Mouse (Mus musculus): Measurements from ENCODE around the gene Ccl24.
"Not testable (repeated sequence)": the region's sequence is repeated elsewhere in the genome, so short reads cannot be mapped to it uniquely, and the experiment has no call there.

Ccl24 gene

DNA sequence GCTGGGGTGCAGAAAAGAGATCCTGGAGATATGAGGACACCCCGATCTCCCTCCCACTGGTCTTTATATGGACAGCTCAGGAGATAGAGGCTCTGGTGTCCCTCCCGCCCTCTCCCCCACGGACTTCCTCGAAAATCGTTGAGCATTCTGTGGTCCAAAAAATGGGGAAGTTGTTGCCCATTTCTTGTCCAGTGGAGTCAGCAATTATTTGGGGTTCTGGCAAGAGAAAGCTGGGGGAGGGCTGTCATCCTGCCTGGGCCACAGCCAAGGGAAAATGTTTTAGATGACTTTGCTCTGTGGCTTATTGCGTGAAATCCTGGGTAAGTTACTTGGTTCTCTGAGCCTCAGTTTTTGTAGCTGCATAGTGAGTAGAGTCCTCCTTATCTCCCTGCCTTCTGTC lies at the start of gene Ccl24:
TSS of gene Ccl24 (minus strand) at position 44 of the 400 bp plus-strand sequence.
- peak; percentile 18 for DNase-seq (ENCODE audit: extremely low read depth, low read depth)

- no peak for DNase-seq (ENCODE audit: extremely low read depth, low read depth)
Observed at GRCm38 (mm10) chr5:135621725-135622124, 48.9 kb upstream of the Ccl24 start.

DNA sequence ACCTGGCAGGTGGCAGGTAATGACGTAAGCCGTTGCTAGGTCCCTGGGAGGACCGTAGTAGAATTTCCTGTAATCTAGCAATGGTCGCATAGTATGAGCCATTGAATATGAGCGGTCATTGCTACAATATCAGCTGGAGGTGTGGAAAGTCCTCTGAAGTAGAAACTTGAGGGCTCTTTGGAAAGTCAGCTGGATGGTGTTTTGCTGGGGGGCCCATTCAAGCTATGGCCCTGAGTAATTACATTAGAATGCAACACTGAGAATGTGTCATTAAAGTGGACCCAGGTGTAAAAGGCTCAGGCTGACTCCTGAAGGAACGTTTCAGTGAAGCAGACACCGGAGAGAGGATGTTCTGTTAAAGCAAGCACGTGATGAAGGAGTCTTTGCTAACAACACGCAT lies 47.7 kb upstream of the Ccl24 start:
- no peak for DNase-seq (ENCODE audit: extremely low read depth, low read depth)

DNA sequence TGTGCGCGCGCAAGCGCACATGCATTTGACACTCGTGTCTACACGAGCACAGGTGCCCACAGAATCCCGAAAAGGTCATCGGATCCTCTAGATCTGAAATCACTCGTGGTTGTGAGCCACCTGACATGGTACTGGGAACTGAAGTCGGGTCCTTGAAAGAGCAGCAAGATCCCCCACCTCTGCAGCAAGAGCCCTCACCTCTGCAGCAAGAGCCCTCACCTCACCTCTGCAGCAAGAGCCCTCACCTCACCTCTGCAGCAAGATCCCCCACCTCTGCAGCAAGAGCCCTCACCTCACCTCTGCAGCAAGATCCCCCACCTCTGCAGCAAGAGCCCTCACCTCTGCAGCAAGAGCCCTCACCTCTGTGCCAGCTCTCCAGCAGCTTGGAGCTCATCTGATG lies 46.9 kb upstream of the Ccl24 start:
- not testable (repeated sequence) for DNase-seq (ENCODE audit: extremely low read depth, low read depth)

DNA sequence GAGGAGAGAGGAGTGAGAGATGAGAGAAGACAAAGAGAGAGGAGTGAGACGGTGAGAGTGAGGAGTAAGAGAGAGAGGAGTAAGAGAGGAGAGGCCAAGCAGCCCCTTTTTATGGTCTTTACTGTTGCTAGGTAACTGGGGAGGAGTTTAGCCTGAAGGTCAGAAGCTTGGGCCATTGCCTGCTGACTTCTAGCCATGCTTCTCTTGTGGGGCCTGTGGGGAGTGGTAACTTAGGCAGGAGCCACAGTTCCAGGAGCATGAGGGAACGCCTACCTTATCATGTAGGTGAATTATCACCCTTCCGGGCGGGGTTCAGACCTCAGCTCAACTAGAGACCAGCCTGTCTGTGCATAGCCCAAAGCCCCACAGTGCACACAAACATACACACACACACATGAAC lies 36.9 kb upstream of the Ccl24 start:
- no peak for DNase-seq (ENCODE audit: extremely low read depth, low read depth)

- DNase-seq (ENCODE audit: extremely low read depth, low read depth): no peak
Observed at GRCm38 (mm10) chr5:135607581-135607980, 34.7 kb upstream of the Ccl24 start.

DNA sequence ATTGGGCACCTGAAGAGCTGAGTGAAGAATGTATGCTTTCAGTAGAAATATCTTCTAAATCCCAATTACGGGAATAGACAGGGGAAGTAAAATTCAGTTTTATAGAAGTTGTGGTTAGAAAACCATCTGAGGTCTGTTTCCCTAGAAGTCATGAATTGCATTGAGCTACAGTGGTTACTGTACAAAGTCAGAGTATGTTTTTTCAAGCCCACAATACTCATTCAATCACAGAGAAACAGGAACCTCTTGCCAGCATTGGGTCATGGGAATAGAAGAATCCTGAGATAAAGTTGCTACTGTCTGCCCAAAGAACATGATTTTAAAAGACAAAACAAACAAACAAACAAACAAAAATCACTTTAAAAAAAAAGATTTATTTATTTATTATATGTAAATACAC lies 33.9 kb upstream of the Ccl24 start:
- DNase-seq (ENCODE audit: extremely low read depth, low read depth): not testable (repeated sequence)

- DNase-seq (ENCODE audit: extremely low read depth, low read depth): not testable (repeated sequence)
Observed at GRCm38 (mm10) chr5:135604643-135605042, 31.8 kb upstream of the Ccl24 start.

DNA sequence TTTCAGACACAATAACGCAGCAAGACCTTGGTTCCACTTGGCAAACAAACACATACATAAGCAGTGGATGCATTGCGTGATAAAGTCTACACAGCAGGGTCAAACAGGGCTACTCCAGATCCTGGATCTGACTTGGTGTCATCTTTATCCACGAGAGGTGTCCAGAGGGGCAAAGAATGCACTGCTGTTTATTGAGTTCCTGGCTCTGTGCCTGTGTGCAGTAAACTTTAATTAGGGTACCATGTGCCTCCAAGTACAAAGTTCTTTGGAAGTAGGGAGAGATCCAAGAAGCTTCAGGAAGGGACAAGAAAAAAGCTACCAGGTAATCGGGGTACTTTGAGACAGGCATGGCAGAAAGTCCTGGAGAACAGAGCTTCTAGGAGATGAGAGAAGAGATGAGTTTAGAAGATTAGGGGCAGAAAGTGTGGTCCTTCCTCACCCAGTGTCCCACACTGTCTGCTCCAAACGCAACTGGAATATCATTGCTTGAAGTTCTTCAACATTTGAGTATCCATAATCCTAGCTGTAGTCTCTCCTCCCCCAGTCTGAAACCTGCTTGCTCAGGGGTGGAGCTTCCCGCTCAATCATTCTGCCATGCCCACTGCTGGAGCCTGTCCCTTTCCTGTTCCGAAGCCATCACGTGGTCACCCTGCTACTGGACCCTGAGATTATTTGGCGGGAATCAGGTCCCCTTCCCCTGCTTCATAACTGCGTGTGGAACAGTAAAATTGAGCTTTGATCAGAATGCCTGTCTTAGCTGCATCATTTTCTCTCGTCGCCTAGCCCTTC lies 17.3 kb upstream of the Ccl24 start:
- DNase-seq (ENCODE audit: extremely low read depth, low read depth): no peak

GRCm38 (mm10) chr5:135587764-135588163 lies 14.9 kb upstream of the Ccl24 start:
- DNase-seq (ENCODE audit: extremely low read depth, low read depth): no peak

DNA sequence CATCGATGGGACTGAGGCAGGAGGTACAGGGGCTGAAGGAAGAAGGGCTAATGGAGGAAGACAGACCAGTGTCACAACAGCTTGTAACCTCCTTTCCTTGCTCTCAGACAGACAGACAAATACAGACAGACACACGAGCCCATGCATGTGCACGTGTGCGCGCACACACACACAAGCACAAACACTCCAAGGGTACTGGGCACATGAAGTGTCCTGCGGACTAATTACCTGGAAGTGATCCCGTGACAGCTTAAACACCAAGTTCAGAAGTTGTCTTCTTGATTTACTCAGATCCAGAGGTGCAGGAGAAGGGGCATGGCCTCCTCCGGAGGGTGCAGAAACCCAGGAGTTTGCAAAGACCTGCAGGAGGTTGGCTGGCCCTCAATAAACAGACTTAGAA lies 12.8 kb upstream of the Ccl24 start:
- DNase-seq (ENCODE audit: extremely low read depth, low read depth): no peak

DNA sequence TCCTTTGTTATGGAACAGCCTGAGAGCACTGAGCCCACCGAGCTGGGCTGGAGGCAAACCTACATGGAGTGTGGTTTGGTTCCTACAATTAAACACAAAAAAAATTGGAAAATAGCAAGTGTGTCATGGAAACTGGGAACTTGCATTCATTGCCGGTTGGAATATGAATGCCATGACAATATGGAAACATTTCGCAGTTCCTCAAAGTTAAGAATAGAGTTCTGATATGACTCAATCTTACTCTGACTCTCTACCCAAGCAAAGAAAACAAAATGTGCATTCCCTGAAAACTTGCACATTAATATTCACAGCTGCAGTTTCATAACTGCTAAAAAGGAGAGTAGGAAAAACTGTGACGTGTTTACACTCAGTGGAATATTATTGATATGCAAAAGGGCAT lies 9.5 kb upstream of the Ccl24 start:
- no peak for DNase-seq (ENCODE audit: extremely low read depth, low read depth)

DNA sequence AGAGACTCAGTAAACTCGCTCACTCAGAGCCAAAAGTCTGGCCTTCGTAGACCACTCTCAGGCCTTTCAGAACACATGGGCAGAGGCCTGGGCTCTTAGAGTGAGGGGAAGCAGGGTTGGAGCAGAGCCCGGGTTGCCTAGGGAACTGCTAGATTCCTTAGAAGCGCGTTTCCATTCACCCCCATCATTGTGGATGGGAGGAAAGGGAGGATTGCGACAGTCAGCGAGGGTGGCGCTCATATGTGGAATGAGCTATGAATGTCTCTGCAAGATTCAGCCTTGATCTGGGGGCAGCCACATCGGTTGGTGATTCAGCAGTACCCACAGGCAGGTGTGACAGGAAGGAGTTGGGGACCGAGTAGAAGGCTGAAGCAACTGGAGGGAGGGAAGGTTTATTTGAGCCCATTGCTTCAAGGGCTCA lies 6.5 kb upstream of the Ccl24 start:
- DNase-seq (ENCODE audit: extremely low read depth, low read depth): no peak

DNA sequence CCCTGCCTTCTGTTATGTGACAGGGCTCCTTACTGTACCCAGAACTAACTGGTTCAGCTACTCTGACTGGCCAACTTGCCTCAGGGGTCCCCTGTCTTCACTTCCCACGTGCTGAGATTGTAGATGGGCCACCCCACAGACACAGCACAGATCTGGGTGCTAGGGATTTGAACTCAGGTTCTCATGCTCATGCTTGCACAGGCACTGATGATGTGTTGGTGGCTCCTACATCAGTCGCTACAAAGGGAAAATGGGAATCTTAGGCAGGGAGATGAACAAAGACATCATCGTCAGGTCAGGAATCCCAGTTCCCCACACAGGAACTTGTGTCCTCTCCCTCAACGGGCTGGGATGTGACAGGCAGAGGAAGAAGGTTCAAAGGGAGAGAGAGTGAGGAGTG lies 3.2 kb upstream of the Ccl24 start:
- no peak for DNase-seq (ENCODE audit: extremely low read depth, low read depth)

DNA sequence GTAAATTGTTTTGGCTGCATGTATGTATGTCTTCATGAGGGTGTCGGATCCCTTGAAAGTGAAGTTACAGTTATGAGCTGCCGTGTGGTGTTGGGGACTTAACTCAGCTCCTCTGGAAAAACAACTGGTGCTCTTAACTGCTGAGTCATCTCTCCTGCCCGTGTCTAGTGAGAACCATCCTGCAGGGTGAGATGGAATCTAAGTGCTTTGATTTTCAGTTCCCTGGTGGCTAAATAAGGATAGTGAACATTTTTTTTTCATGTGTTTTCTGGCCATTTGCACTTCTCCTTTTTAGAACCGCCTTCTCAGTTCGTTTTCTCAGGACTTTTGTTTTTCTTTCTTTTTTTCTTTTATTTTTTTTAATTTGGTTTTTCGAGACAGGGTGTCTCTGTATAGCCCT lies 4.2 kb downstream of the Ccl24 start:
- no peak for DNase-seq (ENCODE audit: extremely low read depth, low read depth)

- no peak for DNase-seq (ENCODE audit: extremely low read depth, low read depth)
Observed at GRCm38 (mm10) chr5:135567556-135568265, 5.1 kb downstream of the Ccl24 start.

DNA sequence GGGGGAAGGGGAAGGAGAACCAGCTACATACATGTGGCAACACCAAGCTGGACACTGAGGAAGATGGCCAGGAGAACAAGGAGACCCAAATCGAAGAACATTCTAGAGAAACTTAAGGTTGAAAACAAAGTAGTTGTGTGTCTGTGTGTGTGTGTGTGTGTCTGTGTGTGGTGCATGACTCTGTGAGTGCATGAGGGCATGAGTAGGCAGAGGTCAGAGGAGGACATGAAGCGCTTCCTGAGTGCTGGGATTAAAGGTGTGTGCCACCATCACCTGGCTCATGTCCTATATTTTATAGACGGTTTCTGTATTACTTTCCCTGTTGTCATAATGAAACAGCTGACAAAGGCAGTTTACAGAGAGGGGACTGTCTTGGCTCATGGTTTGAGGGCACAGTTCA lies 9.4 kb downstream of the Ccl24 start, which contains the start of gene Ccl26:
TSS of gene Ccl26 (minus strand) at position 101 of the 400 bp plus-strand sequence.
- no peak for DNase-seq (ENCODE audit: extremely low read depth, low read depth)

DNA sequence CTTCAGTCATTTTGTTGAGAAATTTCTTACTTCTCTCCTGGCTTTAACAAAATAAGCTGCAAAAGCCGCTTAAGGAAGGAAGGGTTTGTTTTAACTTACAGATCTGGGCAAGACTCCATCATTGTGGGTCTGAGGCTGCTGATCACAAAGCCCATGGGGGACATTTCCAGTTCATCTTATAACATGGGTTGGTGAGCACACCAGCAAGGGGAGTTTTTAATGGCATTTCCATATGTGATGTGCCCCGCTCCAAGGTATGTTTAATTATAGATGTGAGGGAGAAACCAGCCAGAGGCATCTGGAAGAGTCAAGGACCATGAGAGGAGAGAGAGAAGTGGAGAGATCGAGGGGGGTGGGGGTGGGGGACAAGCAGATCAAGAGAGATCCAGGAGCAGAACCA lies 15.2 kb downstream of the Ccl24 start:
- DNase-seq (ENCODE audit: extremely low read depth, low read depth): no peak

DNA sequence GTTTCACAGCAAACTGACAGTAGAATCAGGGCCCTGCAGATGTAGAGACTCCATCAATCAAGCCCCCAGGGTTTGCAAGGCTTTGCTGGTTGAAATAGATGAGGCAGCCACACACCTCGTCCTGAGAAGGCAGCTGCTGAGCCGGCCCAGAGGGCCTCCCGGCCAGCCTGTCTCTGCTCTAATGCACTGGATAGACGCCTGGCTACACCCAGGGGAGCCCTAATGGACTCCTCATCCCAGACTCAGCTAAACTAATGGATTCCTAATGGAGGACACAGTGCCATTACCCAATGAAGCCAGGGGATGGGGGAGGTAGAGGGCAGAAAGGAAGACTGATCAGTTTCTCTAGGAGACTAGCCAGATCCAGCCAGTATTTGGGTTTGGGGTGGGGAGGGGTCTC lies 15.8 kb downstream of the Ccl24 start:
- no peak for DNase-seq (ENCODE audit: extremely low read depth, low read depth)

- no peak for DNase-seq (ENCODE audit: extremely low read depth, low read depth)
Observed at GRCm38 (mm10) chr5:135556259-135556658, 16.6 kb downstream of the Ccl24 start.

DNA sequence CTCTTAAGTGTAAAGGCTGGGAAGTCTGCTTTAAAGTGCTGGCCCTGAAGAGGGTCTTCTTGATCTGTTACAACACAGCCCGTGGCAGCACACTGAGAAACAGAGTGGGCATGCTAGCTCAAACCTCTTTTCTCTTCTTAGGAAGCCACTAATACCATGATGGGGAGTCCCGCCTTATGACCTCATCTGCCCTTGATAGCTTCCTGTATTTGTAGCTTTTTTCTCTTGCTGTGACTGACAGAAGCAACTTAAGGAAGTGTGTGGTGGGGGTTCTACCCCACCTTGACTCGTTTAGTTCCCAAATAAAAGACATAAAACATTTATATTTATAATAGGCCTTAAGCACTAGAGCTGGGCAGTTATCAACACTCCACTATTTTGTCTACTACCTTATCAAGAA lies 21.3 kb downstream of the Ccl24 start:
- no peak for DNase-seq (ENCODE audit: extremely low read depth, low read depth)

GRCm38 (mm10) chr5:135550910-135551309 lies 21.9 kb downstream of the Ccl24 start:
- DNase-seq (ENCODE audit: extremely low read depth, low read depth): no peak

DNA sequence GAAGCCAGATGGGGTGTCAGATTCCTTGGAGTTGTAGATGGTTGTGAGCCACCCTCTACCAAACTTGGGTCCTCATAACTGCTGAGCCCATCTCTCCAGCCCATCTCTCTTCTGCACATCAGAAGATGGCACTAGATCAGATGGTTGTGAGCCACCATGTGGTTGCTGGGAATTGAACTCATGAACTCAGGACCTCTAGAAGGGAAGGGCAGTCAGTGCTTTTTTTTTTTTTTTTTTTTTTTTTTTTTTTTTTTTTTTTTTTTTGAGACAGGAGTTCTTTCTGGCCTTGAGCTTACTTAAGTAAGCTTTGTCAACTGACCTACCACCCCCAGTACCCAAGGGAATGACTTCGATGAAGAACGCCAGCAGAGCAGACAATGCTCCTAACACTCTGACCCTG lies 24.9 kb downstream of the Ccl24 start:
- DNase-seq (ENCODE audit: extremely low read depth, low read depth): no peak
